Mouse (Mus musculus) naive thymus-derived CD4-positive, alpha-beta T cell, adult 2 months (primary cell): ENCODE measurements at regions not wholly inside any gene's neighbourhood (a gene's known extent, or its start where the extent isn't known, plus 50 kb on each side); places are given as distances from the start of the nearest gene placed in this dataset.

Experiments
- DNase-seq: peaks from one replicate; pipeline ENCODE4 v3.0.0-alpha.2; 2011; ENCODE audit warnings: low read depth

GRCm38 (mm10) chr2:84266158-84266557, 159.1 kb downstream of the Calcrl start:
- no peak for DNase-seq

DNA sequence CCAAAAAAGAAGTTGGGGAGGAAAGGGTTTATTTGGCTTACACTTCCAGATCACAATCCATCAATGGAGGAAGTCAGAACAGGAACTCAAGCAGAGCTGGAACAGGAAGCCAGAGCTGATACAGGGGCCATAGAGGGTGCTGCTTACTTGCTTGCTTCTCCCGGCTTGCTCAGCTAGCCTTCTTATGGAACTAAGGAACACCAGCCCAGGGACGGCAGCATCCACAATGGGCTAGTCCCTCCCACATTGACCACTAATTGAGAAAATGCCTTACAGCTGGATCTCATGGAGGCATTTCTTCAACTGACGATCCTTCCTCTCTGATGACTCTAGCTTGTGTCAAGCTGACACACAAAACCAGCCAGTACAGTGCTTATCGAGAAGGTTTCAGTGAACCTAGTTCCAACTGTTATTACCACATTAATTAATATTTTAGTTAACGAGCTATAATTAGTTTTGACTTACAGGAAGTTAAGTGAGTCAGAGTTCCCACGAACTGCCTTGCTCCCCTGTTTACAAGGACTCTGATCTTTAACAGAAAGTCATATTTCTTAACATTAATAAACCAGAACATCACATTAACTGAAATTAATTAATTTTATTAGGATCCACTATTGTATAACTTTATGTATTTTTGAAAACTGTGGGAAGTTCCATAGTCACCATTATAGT, 158.2 kb downstream of the Calcrl start:
- no peak for DNase-seq

DNA sequence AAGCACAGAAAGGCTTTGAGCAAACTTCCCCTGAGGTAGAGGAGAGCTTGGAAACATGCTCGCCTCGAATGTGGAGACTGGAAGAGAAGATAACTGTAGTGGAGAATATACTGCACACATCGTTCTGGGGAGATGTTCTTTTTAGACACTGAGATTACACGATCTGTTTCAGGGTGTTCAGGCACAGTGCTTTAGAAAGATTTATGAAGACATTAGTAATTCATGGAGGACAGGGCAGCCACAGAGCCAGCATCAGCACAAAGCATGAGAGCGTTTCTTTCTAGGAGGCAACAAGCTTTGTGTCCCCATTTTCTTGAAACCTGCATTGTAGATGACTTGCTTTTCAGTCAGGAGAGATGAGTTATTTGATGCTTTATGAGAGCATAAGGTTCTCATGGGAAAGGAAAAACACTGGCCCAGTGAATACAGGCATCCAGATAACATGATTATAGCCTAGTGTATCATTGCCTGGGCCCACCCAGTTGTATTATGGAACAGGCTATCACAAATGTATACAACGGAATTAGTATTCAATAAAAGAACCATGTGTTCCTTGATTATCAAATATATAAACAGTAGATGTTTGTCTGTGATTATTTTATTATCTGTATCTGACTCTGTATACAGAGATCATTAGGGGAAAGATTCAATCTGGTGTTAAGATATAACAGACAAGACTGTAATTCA, 151.0 kb downstream of the Calcrl start:
- no peak for DNase-seq

DNA sequence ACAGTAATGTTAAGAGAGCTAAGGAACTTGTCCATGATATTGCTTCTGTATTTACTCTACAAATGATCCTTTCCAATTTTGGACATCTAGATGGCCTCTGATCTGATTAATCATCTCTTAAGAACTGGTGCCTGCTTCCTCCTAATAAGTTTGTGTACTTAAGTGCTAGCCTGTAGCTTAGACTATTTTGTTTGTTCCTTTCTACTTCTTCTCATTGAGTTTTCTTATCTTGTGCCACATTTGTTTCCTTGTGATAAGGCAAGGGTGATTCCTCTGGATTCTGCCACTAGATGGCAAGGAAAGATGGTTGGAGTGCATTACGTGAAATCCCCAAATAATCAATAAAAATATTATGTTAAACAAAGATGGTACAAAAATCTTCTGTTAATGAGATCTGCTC, 148.0 kb downstream of the Calcrl start:
- no peak for DNase-seq
